In genomic region chr8:101196740-101197139, GRCm38 (mm10) we compare ENCODE assay signal across 29 mouse cellular contexts.
DNase-seq lines count a peak whose midpoint lies in the region; ATAC-seq and TF ChIP-seq lines count a peak whose summit lies in the region.
"Had no signal": no experiment of that assay in that cellular context is flagged by ENCODE, and none has a peak within 500 bp of the region (broad histone marks: within the 10 kb centered on the region; RNA-seq: fewer than 3 reads in every experiment).

No protein-coding gene starts in this region.

- H3K9ac ChIP-seq in forebrain, embryonic 13.5 days, result no peak overlapping the region
- no peak overlapping the region for H3K9ac ChIP-seq in forebrain, embryonic 11.5 days (ENCODE audit: low read length)
- H3K9ac ChIP-seq in forebrain, embryonic 16.5 days (replicated peaks; ENCODE audit: low read depth, low read length), result no peak overlapping the region
- H3K9ac ChIP-seq: embryonic facial prominence, embryonic 15.5 days; kidney, embryonic 15.5 days; limb, embryonic 15.5 days; liver, embryonic 15.5 days; lung, embryonic 15.5 days; midbrain, embryonic 15.5 days; neural tube, embryonic 13.5 days had no signal

- H3K9me3 ChIP-seq in forebrain, embryonic 13.5 days (replicated peaks), result no peaks in the 10 kb centered on the region
- no peaks in the 10 kb centered on the region for H3K9me3 ChIP-seq in forebrain, embryonic 11.5 days (ENCODE audit: control insufficient read depth, low read length)
- H3K9me3 ChIP-seq in forebrain, embryonic 16.5 days (ENCODE audit: control insufficient read depth, low read length), result no peaks in the 10 kb centered on the region
- H3K9me3 ChIP-seq: embryonic facial prominence, embryonic 15.5 days; G1E; kidney, embryonic 15.5 days; limb, embryonic 15.5 days; liver, embryonic 15.5 days; lung, embryonic 15.5 days; megakaryocyte, embryonic 14.5 days; midbrain, embryonic 15.5 days; neural tube, embryonic 13.5 days had no signal

- H3K27me3 ChIP-seq in forebrain, embryonic 13.5 days, result no peaks in the 10 kb centered on the region
- no peaks in the 10 kb centered on the region for H3K27me3 ChIP-seq in forebrain, embryonic 11.5 days (ENCODE audit: control insufficient read depth, insufficient read depth, low read length)
- no peaks in the 10 kb centered on the region for H3K27me3 ChIP-seq in forebrain, embryonic 16.5 days (replicated peaks; ENCODE audit: control insufficient read depth, insufficient read depth, low read length)
- H3K27me3 ChIP-seq: CH12.LX; embryonic facial prominence, embryonic 15.5 days; kidney, embryonic 15.5 days; limb, embryonic 15.5 days; liver, embryonic 15.5 days; lung, embryonic 15.5 days; megakaryocyte, embryonic 14.5 days; midbrain, embryonic 15.5 days; neural tube, embryonic 13.5 days had no signal

- ATAC-seq in forebrain, embryonic 13.5 days, result 0 out of 2 replicates have a peak, but pooled peaks have one; percentile 30
- no peak for ATAC-seq in forebrain, embryonic 11.5 days (replicated peaks; ENCODE audit: low FRiP score)
- peak; percentile 59 for ATAC-seq in forebrain, embryonic 16.5 days
- ATAC-seq: midbrain, embryonic 15.5 days had no signal

- H3K4me2 ChIP-seq in forebrain, embryonic 13.5 days, result no peak overlapping the region
- no peak overlapping the region for H3K4me2 ChIP-seq in forebrain, embryonic 11.5 days (ENCODE audit: low read depth, low read length, severe bottlenecking)
- no peak overlapping the region for H3K4me2 ChIP-seq in forebrain, embryonic 16.5 days (ENCODE audit: low read length)
- H3K4me2 ChIP-seq: embryonic facial prominence, embryonic 15.5 days; kidney, embryonic 15.5 days; limb, embryonic 15.5 days; liver, embryonic 15.5 days; lung, embryonic 15.5 days; midbrain, embryonic 15.5 days; neural tube, embryonic 13.5 days had no signal

- no peak overlapping the region for H3K4me3 ChIP-seq in forebrain, embryonic 13.5 days
- no peak overlapping the region for H3K4me3 ChIP-seq in forebrain, embryonic 11.5 days (ENCODE audit: low read depth, low read length)
- no peak overlapping the region for H3K4me3 ChIP-seq in layer of hippocampus, adult 2 months
- H3K4me3 ChIP-seq in forebrain, embryonic 16.5 days (replicated peaks; ENCODE audit: low read length), result no peak overlapping the region
- H3K4me3 ChIP-seq: embryonic facial prominence, embryonic 15.5 days; kidney, embryonic 15.5 days; limb, embryonic 15.5 days; liver, embryonic 15.5 days; lung, embryonic 15.5 days; megakaryocyte, embryonic 14.5 days; midbrain, embryonic 15.5 days; myocyte; neural tube, embryonic 13.5 days had no signal

- no peaks in the 10 kb centered on the region for H3K4me1 ChIP-seq in forebrain, embryonic 13.5 days
- H3K4me1 ChIP-seq in forebrain, embryonic 11.5 days (replicated peaks; ENCODE audit: control insufficient read depth, insufficient read depth, low read length), result no peaks in the 10 kb centered on the region
- no peaks in the 10 kb centered on the region for H3K4me1 ChIP-seq in forebrain, embryonic 16.5 days (replicated peaks; ENCODE audit: control insufficient read depth, insufficient read depth, low read length)
- H3K4me1 ChIP-seq: embryonic facial prominence, embryonic 15.5 days; kidney, embryonic 15.5 days; limb, embryonic 15.5 days; liver, embryonic 15.5 days; lung, embryonic 15.5 days; megakaryocyte, embryonic 14.5 days; midbrain, embryonic 15.5 days; neural tube, embryonic 13.5 days had no signal

- no peak for TF ChIP-seq CTCF in layer of hippocampus, adult 2 months (conservative IDR thresholded peaks at IDR 0.05)

- H3K27ac ChIP-seq in forebrain, embryonic 13.5 days, result no peak overlapping the region
- no peak overlapping the region for H3K27ac ChIP-seq in forebrain, embryonic 11.5 days (ENCODE audit: low read depth, low read length)
- peak overlapping the region; percentile 43; the same call in 1 of the 2 replicates for H3K27ac ChIP-seq in layer of hippocampus, adult 2 months
- H3K27ac ChIP-seq in forebrain, embryonic 16.5 days (ENCODE audit: low read length), result no peak overlapping the region
- H3K27ac ChIP-seq: embryonic facial prominence, embryonic 15.5 days; kidney, embryonic 15.5 days; limb, embryonic 15.5 days; liver, embryonic 15.5 days; lung, embryonic 15.5 days; midbrain, embryonic 15.5 days; neural tube, embryonic 13.5 days had no signal

- H3K36me3 ChIP-seq in forebrain, embryonic 13.5 days (ENCODE audit: poor library complexity, severe bottlenecking), result no peaks in the 10 kb centered on the region
- H3K36me3 ChIP-seq in forebrain, embryonic 11.5 days (ENCODE audit: control insufficient read depth, insufficient read depth, low read length), result no peaks in the 10 kb centered on the region
- no peaks in the 10 kb centered on the region for H3K36me3 ChIP-seq in forebrain, embryonic 16.5 days (ENCODE audit: control insufficient read depth, insufficient read depth)
- H3K36me3 ChIP-seq: embryonic facial prominence, embryonic 15.5 days; G1E; kidney, embryonic 15.5 days; limb, embryonic 15.5 days; liver, embryonic 15.5 days; lung, embryonic 15.5 days; midbrain, embryonic 15.5 days; neural tube, embryonic 13.5 days had no signal

- no peak for DNase-seq in forebrain, embryonic 11.5 days (ENCODE audit: low spot score)
- no peak for DNase-seq in layer of hippocampus, adult 2 months (ENCODE audit: low spot score in 2 of 2)
- DNase-seq in layer of hippocampus, adult 9-10 months (ENCODE audit: low spot score), result no peak
- DNase-seq in retina, postnatal 1 day, result peak; percentile 22
- DNase-seq in frontal cortex, postnatal 14 days (ENCODE audit: low spot score in 2 of 2), result no peak
- DNase-seq: adrenal gland, adult 8-10 months; B cell, adult 2 months; cerebellum, adult 2 months; gastrocnemius, postnatal 36 days; kidney, adult 11 months; kidney, postnatal 36 days; layer of hippocampus, adult 9-11 months; lung, postnatal 36 days; right cerebral cortex, adult 18-20 months; right cerebral cortex, postnatal 4 days; thymus, postnatal 25 days had no signal
